Comparison of ENCODE assay signal across 16 mouse cellular contexts in genomic region chr7:118526967-118527366, GRCm38 (mm10). TPM values are rescaled to one million over a fixed set of nuclear protein-coding genes. Genes with fewer than 3 reads are reported as not detected.
"Had no signal": no experiment of that assay in that cellular context is flagged by ENCODE, and none has a peak within 500 bp of the region (broad histone marks: within the 10 kb centered on the region; RNA-seq: fewer than 3 reads in every experiment).

No protein-coding gene starts in this region.

- H3K4me1 ChIP-seq: lung, embryonic 15.5 days; midbrain, embryonic 13.5 days; neural tube, embryonic 12.5 days; stomach, embryonic 15.5 days had no signal

- H3K4me3 ChIP-seq: lung, embryonic 15.5 days; megakaryocyte, embryonic 14.5 days; midbrain, embryonic 13.5 days; midbrain, embryonic 15.5 days; neural tube, embryonic 12.5 days; stomach, embryonic 15.5 days had no signal

- H3K4me2 ChIP-seq: lung, embryonic 15.5 days; midbrain, embryonic 11.5 days; midbrain, embryonic 13.5 days; midbrain, embryonic 15.5 days; neural tube, embryonic 12.5 days; stomach, embryonic 15.5 days had no signal

- DNase-seq: liver, postnatal 0 days; lung, adult 2 months; lung, postnatal 4 days; right cerebral cortex, postnatal 14 days; thymus, adult 18-20 months; thymus, postnatal 14 days; thymus, postnatal 36 days had no signal

- H3K9ac ChIP-seq: liver, postnatal 0 days; lung, embryonic 15.5 days; midbrain, embryonic 13.5 days; midbrain, embryonic 15.5 days; neural tube, embryonic 12.5 days; stomach, embryonic 15.5 days had no signal

- H3K9me3 ChIP-seq: lung, embryonic 15.5 days; megakaryocyte, embryonic 14.5 days; midbrain, embryonic 13.5 days; midbrain, embryonic 15.5 days; neural tube, embryonic 12.5 days; stomach, embryonic 15.5 days had no signal

- H3K27ac ChIP-seq: lung, embryonic 15.5 days; midbrain, embryonic 13.5 days; midbrain, embryonic 15.5 days; neural tube, embryonic 12.5 days; stomach, embryonic 15.5 days had no signal

- ATAC-seq: liver, postnatal 0 days; lung, postnatal 0 days; midbrain, embryonic 13.5 days; midbrain, embryonic 15.5 days had no signal

- H3K27me3 ChIP-seq: lung, embryonic 15.5 days; megakaryocyte, embryonic 14.5 days; midbrain, embryonic 13.5 days; midbrain, embryonic 15.5 days; neural tube, embryonic 12.5 days; stomach, embryonic 15.5 days had no signal

RNA-seq across cellular contexts. Expression of gene Tmc7, which starts 57.6 kb away (rescaled TPM):
- total RNA-seq: monocyte, adult 5-6 weeks had no signal
